Mouse (Mus musculus): ENCODE data around the gene Mdga1.

The Mdga1 gene

GRCm38 (mm10) chr17:29884596-29884995 is 85.3 kb downstream of the Mdga1 start:
- no peak for DNase-seq

GRCm38 (mm10) chr17:29883351-29883750 is 86.5 kb downstream of the Mdga1 start:
- DNase-seq: no peak

GRCm38 (mm10) chr17:29882885-29883284 is 87.0 kb downstream of the Mdga1 start:
- DNase-seq: peak; percentile 39 to 79

- no peak for DNase-seq
Observed at GRCm38 (mm10) chr17:29880251-29880650, 89.6 kb downstream of the Mdga1 start.

GRCm38 (mm10) chr17:29878990-29879389 is 90.9 kb downstream of the Mdga1 start:
- no peak for DNase-seq

- no peak for DNase-seq
Observed at GRCm38 (mm10) chr17:29874082-29874679, 95.7 kb downstream of the Mdga1 start.

GRCm38 (mm10) chr17:29873580-29874015 is 96.3 kb downstream of the Mdga1 start:
- DNase-seq: no peak

- no peak for DNase-seq
Observed at GRCm38 (mm10) chr17:29870316-29870715, 99.6 kb downstream of the Mdga1 start.

- DNase-seq: no peak
Observed at GRCm38 (mm10) chr17:29865914-29866313, 104.0 kb downstream of the Mdga1 start.

- no peak for DNase-seq
Observed at GRCm38 (mm10) chr17:29864440-29864839, 105.4 kb downstream of the Mdga1 start.

GRCm38 (mm10) chr17:29859788-29860283 is 110.1 kb downstream of the Mdga1 start:
- DNase-seq: no peak

GRCm38 (mm10) chr17:29858764-29859163 is 111.1 kb downstream of the Mdga1 start:
- DNase-seq: peak in 1 of 2 experiments; percentile 74

- no peak for DNase-seq
Observed at GRCm38 (mm10) chr17:29855702-29856580, 113.9 kb downstream of the Mdga1 start.

GRCm38 (mm10) chr17:29854835-29855234 is 115.1 kb downstream of the Mdga1 start:
- no peak for DNase-seq

GRCm38 (mm10) chr17:29854388-29854787 is 115.5 kb downstream of the Mdga1 start:
- DNase-seq: no peak

GRCm38 (mm10) chr17:29852846-29853486 is 116.9 kb downstream of the Mdga1 start:
- DNase-seq: no peak

GRCm38 (mm10) chr17:29849436-29849797 is 120.5 kb downstream of the Mdga1 start:
- DNase-seq: no peak

GRCm38 (mm10) chr17:29848793-29849435 is 121.0 kb downstream of the Mdga1 start:
- peak; percentile 59 to 89 for DNase-seq

- DNase-seq: no peak
Observed at GRCm38 (mm10) chr17:29847291-29847690, 122.6 kb downstream of the Mdga1 start.

- DNase-seq: no peak
Observed at GRCm38 (mm10) chr17:29846284-29846683, 123.6 kb downstream of the Mdga1 start.

- DNase-seq: no peak
Observed at GRCm38 (mm10) chr17:29844949-29845348, 124.9 kb downstream of the Mdga1 start.

- DNase-seq: no peak
Observed at GRCm38 (mm10) chr17:29843419-29844162, 126.3 kb downstream of the Mdga1 start.
